Mouse (Mus musculus) ES-E14 (cell line): ENCODE data around the gene Krt33b.

Experiments used
- HCFC1 ChIP-seq: IDR thresholded peaks from 2 replicates; pipeline ENCODE4 v1.6.1; 2012; ENCODE audit warnings: low read length, inconsistent platforms, borderline replicate concordance; ENCODE audit not compliant: insufficient read depth
- ZC3H11A ChIP-seq: IDR thresholded peaks from 2 replicates; pipeline ENCODE4 v1.6.1; 2012; ENCODE audit warnings: low read depth, mild to moderate bottlenecking, inconsistent platforms, low read length, borderline replicate concordance

GRCm38 (mm10) chr11:100067293-100068036, 37.8 kb upstream of the Krt33b start:
- TF ChIP-seq HCFC1 (no peak), ZC3H11A (no peak)
